In genomic region chr8:11898814-11899213, GRCm38 (mm10) we compare ENCODE assay signal across 26 mouse cellular contexts. TPM values are rescaled to one million over a fixed set of nuclear protein-coding genes. Genes with fewer than 3 reads are reported as not detected.
"Had no signal": no experiment of that assay in that cellular context is flagged by ENCODE, and none has a peak within 500 bp of the region (broad histone marks: within the 10 kb centered on the region; RNA-seq: fewer than 3 reads in every experiment).

No protein-coding gene starts in this region.

- H3K9me3 ChIP-seq: heart, embryonic 12.5 days; hindbrain, embryonic 13.5 days; intestine, embryonic 15.5 days; limb, embryonic 10.5 days; limb, embryonic 12.5 days had no signal

- H3K4me2 ChIP-seq: heart, embryonic 12.5 days; hindbrain, embryonic 13.5 days; intestine, embryonic 15.5 days; limb, embryonic 12.5 days had no signal

- ATAC-seq: forebrain, embryonic 16.5 days; hindbrain, embryonic 16.5 days; inflammation-experienced regulatory T-cells, adult 6 months; intestine, embryonic 15.5 days; intestine, postnatal 0 days had no signal

- H3K4me3 ChIP-seq: gastrocnemius, adult 2 months; heart, adult 2 months; heart, embryonic 12.5 days; hindbrain, embryonic 13.5 days; intestine, embryonic 15.5 days; layer of hippocampus, adult 2 months; left cerebral cortex, adult 2 months; limb, embryonic 10.5 days; limb, embryonic 12.5 days had no signal

- DNase-seq: gastrocnemius, adult 2 months; gastrocnemius, postnatal 10 days; gastrocnemius, postnatal 25 days; heart, adult 2 months; heart, postnatal 10 days; heart, postnatal 4 days; kidney, adult 18-20 months; kidney, adult 8-10 months; kidney, postnatal 10 days; kidney, postnatal 25 days; kidney, postnatal 4 days had no signal

- H3K4me1 ChIP-seq: heart, embryonic 12.5 days; intestine, embryonic 15.5 days; limb, embryonic 10.5 days; limb, embryonic 12.5 days had no signal

- H3K27me3 ChIP-seq: intestine, embryonic 15.5 days; limb, embryonic 12.5 days had no signal

- H3K27ac ChIP-seq: gastrocnemius, adult 2 months; heart, adult 2 months; hindbrain, embryonic 13.5 days; intestine, embryonic 15.5 days; layer of hippocampus, adult 2 months; left cerebral cortex, adult 2 months; limb, embryonic 10.5 days; limb, embryonic 12.5 days had no signal

- H3K9ac ChIP-seq: heart, embryonic 12.5 days; hindbrain, embryonic 13.5 days; intestine, embryonic 15.5 days; limb, embryonic 12.5 days had no signal

- H3K36me3 ChIP-seq: heart, embryonic 12.5 days; hindbrain, embryonic 13.5 days; intestine, embryonic 15.5 days; limb, embryonic 10.5 days; limb, embryonic 12.5 days had no signal

RNA-seq across cellular contexts. Expression of gene Tex29, which starts 58.5 kb away (rescaled TPM):
- polyA plus RNA-seq: frontal cortex, adult 2 months; heart, adult 2 months; heart, embryonic 14.5 days; heart, embryonic 16.5 days; inflammation-experienced regulatory T-cells, adult 6 months; intestine, embryonic 15.5 days; kidney, embryonic 14.5 days; limb, embryonic 10.5 days; limb, embryonic 12.5 days had no signal
